Mouse (Mus musculus) kidney, adult 2 months (tissue): ENCODE data around the gene Ccdc171. TPM values are rescaled to one million over a fixed set of nuclear protein-coding genes. Genes with fewer than 3 reads are reported as not detected.
A peak's percentile ranks its signal among the peaks of the same experiment; 100 is the strongest.

ENCODE experiments used
- DNase-seq: peaks from one replicate; pipeline ENCODE4 v3.0.0; 2021
- H3K27ac ChIP-seq: fragments of 200-500 bp; 2 replicates; pipeline ENCODE4 v1.5.1; 2012; ENCODE audit warnings: low read depth, low read length, control low read depth, inconsistent platforms; ENCODE audit not compliant: insufficient read depth
- H3K27me3 ChIP-seq: fragments of 200-500 bp; replicated peaks from 2 replicates; pipeline ENCODE4 v1.6.1; 2012; ENCODE audit warnings: mild to moderate bottlenecking, moderate library complexity, low read length, inconsistent platforms; ENCODE audit not compliant: control insufficient read depth, insufficient read depth
- H3K36me3 ChIP-seq: fragments of 200-500 bp; 2 replicates; pipeline ENCODE4 v1.6.1; 2012; ENCODE audit warnings: mild to moderate bottlenecking, moderate library complexity, low read length, inconsistent platforms; ENCODE audit not compliant: control insufficient read depth, insufficient read depth
- H3K4me1 ChIP-seq: fragments of 200-500 bp; 2 replicates; pipeline ENCODE4 v1.6.1; 2011; ENCODE audit warnings: low read length; ENCODE audit not compliant: control insufficient read depth, insufficient read depth
- H3K4me3 ChIP-seq: fragments of 200-500 bp; 2 replicates; pipeline ENCODE4 v1.5.1; 2011; ENCODE audit warnings: mild to moderate bottlenecking, low read depth, low read length, control low read depth; ENCODE audit not compliant: insufficient read depth
- CTCF ChIP-seq: fragments of 200-500 bp; conservative IDR thresholded peaks from 2 replicates; pipeline ENCODE4 v1.5.1; 2011; ENCODE audit warnings: low read depth, mild to moderate bottlenecking, control low read depth, low read length, moderate library complexity, mixed read lengths; ENCODE audit not compliant: insufficient read depth, insufficient read length
- POLR2A ChIP-seq: fragments of 200-500 bp; IDR thresholded peaks from one replicate; pipeline ENCODE4 v1.6.1; 2011; ENCODE audit warnings: low read depth, low read length, control low read depth
- whole genome bisulfite sequencing: fragments of 180-500 bp; shearing (Covaris S2); methylation state at CpG from one replicate; pipeline ENCODE4 v1.1.7; 2018; 5-methylcytosine and 5-hydroxymethylcytosine counted together
- polyA plus RNA-seq: library from polyadenylated mRNA; depleted of rRNA; stranded (reverse); fragments of >200 nt; gene quantifications from 2 replicates; pipeline ENCODE4 v1.2.3, GENCODE M21; 2012

Ccdc171 gene
- polyA plus RNA-seq, 1 experiment, result 0.72 TPM

DNA sequence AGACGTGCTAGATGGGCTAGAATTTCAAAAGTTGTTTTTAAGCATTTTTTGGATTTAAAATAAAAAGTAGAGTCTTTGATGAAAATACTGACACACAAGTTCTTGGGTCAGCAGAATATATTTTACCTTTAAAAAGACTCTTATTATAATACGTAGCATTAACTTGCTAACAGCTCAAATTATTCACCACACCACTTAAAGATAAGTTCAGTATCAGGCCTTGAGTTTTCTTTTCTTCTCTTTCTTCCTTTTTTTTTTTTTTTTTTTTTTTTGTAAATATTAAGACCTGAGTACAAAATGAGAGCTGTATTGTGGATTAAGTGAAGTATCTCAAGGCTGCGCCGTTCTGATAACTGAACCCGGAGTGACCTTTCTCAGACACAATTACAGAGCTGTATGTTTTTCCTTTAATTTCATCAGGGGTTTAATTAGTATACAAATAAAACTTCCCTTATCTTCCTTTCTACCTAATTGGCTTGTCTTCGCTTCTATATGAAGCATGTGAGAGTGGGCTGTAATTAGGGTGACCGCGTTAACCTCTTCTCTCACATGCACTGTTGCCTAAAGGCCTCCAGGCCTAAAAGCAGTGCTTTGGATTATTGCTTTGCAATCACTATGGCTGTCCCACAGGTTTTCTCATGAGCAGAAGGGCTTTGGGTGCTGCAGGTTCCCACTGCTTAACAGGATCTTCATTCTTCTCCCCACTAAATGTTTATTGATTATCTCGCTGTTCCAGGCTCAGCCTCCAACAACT, 214.0 kb downstream of the Ccdc171 start:
- Histone ChIP-seq H3K27me3 (no peaks in the 10 kb centered on the region), H3K36me3 (no peaks in the 10 kb centered on the region), H3K4me3 (no peak overlapping the region), H3K4me1 (no peaks in the 10 kb centered on the region), H3K27ac (no peak overlapping the region)
- DNase-seq, result no peak
- no peak for TF ChIP-seq POLR2A
- TF ChIP-seq CTCF, result no peak
- 86% methylated on average over 9 of the region's 9 CpGs for WGBS

DNA sequence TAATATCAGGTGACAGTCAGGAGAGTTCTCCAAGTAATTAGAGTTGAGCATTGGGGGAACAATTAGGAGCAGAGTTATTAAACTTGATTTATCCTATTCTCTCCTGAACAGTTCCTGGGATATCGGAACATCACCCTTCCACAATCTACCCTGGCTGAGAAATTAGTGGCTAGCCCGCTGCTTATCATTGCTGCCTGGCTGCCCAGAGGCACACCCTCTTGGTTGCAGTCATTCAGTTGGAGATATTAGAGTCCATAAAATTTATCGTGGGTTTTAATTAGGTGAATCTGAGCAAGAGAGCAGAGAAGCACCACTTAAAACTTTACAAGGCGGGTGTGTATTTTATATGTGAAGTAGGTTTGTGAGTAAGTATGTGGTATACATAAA, 214.5 kb downstream of the Ccdc171 start:
- Histone ChIP-seq H3K4me1 (no peaks in the 10 kb centered on the region), H3K4me3 (no peak overlapping the region), H3K36me3 (no peaks in the 10 kb centered on the region), H3K27me3 (no peaks in the 10 kb centered on the region), H3K27ac (no peak overlapping the region)
- TF ChIP-seq CTCF (no peak), POLR2A (no peak)
- DNase-seq, result no peak
- 77% methylated on average over 4 of the region's 4 CpGs for WGBS

DNA sequence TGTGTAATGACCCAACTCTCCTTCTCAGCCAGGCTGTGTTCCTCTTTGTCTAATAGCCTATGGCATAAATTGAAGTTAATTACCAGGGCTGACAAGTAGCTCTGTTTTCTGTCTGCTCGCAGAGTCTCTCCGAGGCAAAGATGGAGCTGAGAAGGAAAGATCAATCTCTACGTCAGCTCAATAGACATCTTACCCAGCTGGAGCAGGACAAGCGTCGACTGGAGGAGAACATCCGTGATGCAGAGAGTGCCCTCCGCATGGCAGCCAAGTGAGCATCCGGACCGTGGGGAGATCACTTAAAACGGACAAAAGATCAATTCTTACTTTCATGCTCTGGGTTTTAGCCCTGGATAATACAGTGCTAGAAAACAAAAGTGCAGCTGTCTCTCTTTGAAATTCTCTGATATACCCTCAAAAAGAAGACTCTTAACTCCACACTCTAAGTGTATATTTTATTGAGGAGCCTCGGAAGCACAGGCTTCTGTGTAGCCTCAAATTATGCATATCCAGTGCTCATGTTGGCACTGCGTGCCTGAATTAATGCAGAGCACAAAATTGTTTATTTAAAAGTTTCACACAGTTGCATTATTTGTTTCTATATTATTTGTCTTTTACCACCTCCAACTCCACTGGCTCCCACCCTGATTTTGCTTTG, 217.6 kb downstream of the Ccdc171 start:
- Histone ChIP-seq H3K27ac (no peak overlapping the region), H3K27me3 (no peaks in the 10 kb centered on the region), H3K4me1 (no peaks in the 10 kb centered on the region), H3K4me3 (no peak overlapping the region), H3K36me3 (no peaks in the 10 kb centered on the region)
- TF ChIP-seq CTCF (no peak), POLR2A (no peak)
- DNase-seq, result no peak
- WGBS, result 49% methylated on average over 12 of the region's 12 CpGs

DNA sequence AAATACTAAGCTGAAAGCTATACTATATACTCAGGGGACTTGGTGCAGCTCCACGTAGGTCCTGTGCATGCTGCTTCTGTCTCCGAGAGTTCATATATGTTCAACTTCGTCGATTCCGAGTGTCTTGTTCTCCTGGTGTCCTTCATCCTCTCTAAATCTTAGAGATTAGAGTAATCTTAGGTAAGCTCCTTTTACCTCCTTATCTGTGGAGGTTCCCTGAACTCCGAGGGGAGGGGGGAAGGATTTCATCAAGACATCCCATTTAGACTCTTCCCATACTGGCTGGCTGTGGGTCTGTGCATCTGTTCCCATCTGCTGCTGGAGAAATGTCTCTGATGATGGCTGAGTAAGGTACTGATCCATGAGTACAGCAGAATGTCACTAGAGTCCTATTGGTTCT, 249.8 kb downstream of the Ccdc171 start:
- WGBS, result 98% methylated on average over 6 of the region's 6 CpGs
- Histone ChIP-seq H3K4me3 (no peak overlapping the region), H3K27ac (no peak overlapping the region), H3K27me3 (no peaks in the 10 kb centered on the region), H3K4me1 (no peaks in the 10 kb centered on the region), H3K36me3 (no peaks in the 10 kb centered on the region)
- no peak for TF ChIP-seq CTCF
- TF ChIP-seq POLR2A, result no peak
- DNase-seq, result no peak

DNA sequence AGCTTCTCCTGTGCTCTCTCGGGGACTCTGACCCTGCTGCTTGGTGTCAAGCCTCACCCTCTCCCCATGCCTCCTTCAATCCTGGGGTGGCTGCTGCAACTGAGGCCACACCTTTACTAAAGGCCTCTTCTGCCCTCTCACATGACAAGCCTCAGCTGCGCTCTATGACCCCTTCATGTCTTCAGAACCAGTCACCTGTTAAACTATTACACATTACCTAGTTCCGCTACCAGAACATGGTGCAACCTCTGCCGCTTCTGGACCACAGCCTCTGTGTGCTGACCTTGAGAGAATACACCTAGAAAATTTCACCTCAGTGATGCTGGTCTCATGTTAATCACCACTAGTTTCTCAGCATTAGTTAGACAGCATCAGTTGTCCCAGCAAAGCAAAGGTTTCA, 254.7 kb downstream of the Ccdc171 start:
- Histone ChIP-seq H3K27ac (no peak overlapping the region), H3K27me3 (no peaks in the 10 kb centered on the region), H3K36me3 (no peaks in the 10 kb centered on the region), H3K4me3 (no peak overlapping the region), H3K4me1 (no peaks in the 10 kb centered on the region)
- DNase-seq, result peak; percentile 72
- no peak for TF ChIP-seq CTCF
- no peak for TF ChIP-seq POLR2A
- WGBS, result 58% methylated on average over 4 of the region's 4 CpGs

DNA sequence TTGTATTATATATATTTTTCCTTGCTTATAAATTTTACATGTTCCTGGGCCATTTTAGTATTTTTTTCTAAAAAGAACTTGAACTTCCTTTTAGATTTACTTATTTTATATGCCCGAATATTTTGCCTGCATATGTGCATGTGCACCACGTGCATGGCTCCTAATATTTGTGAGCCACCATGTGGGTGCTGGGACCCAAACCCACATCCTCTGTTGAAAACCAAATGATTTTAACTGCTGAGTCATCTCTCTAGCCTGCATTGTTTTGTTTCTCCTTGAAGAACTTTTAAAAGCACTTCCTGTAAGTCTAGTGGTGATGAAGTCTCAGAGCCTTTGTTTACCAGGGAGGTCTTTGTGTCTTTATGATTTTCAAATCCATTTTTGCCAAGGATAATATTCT, 259.8 kb downstream of the Ccdc171 start:
- no peaks in the 10 kb centered on the region for H3K4me1 ChIP-seq
- DNase-seq, result no peak
- WGBS, result 82% methylated on average over 2 of the region's 2 CpGs
- H3K4me3 ChIP-seq, result no peak overlapping the region
- no peak overlapping the region for H3K27ac ChIP-seq
- H3K36me3 ChIP-seq, result no peaks in the 10 kb centered on the region
- no peak for TF ChIP-seq POLR2A
- TF ChIP-seq CTCF, result no peak
- no peaks in the 10 kb centered on the region for H3K27me3 ChIP-seq

DNA sequence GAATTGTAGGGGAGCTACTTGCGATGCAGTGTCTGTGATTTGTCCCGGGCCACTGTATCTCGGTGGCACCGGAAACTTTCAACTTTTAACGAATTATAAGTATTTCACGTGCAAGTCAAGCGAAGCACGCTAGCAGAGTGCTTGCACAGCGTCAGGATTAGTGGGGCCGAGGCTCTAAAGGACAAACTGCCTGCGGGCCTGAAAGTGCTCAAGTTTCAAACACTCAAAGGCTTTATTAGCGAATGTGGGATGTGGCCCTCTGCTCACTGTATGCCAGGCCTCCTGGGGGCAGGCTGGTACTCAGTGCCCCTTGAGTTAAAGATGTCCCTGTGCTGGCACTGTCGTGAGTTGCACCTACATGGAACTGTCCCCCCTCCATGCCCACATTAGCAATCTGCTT, 266.5 kb downstream of the Ccdc171 start:
- H3K4me3 ChIP-seq, result no peak overlapping the region
- 49% methylated on average over 13 of the region's 13 CpGs for WGBS

More for the DNA sequence above, 266.5 kb downstream of the Ccdc171 start:
- no peak for TF ChIP-seq CTCF
- no peak for TF ChIP-seq POLR2A
- Histone ChIP-seq H3K4me1 (no peaks in the 10 kb centered on the region), H3K27ac (no peak overlapping the region), H3K36me3 (no peaks in the 10 kb centered on the region), H3K27me3 (no peaks in the 10 kb centered on the region; the same call in 1 of the 2 replicates)
- no peak for DNase-seq
